Mouse (Mus musculus) liver, embryonic 14.5 days (tissue): Measurements from ENCODE around the gene Zfp72. TPM values are rescaled to one million over a fixed set of nuclear protein-coding genes. Genes with fewer than 3 reads are reported as not detected.

ENCODE experiments used
- ATAC-seq: fragments of 200-750 bp; cut with Nextera tagmentation; 2 replicates; pipeline ENCODE4 v1.8.0; 2017; ENCODE audit warnings: moderate number of reproducible peaks, mild to moderate bottlenecking, moderate library complexity; ENCODE audit not compliant: insufficient read depth
- DNase-seq, 3 experiments: peaks; one replicate each; pipeline ENCODE4 v3.0.0-alpha.2; 2012 to 2013; ENCODE audit warnings: low read depth in 3 of 3, low spot score in 3 of 3
- H3K27ac ChIP-seq: fragments of 300-500 bp; sonication (generic); 2 replicates; pipeline ENCODE4 v1.5.1; 2014; ENCODE audit warnings: moderate library complexity, mild to moderate bottlenecking, control low read depth, inconsistent platforms
- H3K27me3 ChIP-seq: fragments of 300-500 bp; sonication (generic); 2 replicates; pipeline ENCODE4 v1.6.1; 2014; ENCODE audit warnings: mild to moderate bottlenecking, low read length, moderate library complexity; ENCODE audit not compliant: control insufficient read depth, insufficient read depth
- H3K36me3 ChIP-seq: fragments of 300-500 bp; sonication (generic); replicated peaks from 2 replicates; pipeline ENCODE4 v1.6.1; 2014; ENCODE audit warnings: low read depth; ENCODE audit not compliant: control insufficient read depth, insufficient read depth
- H3K4me1 ChIP-seq, 2 experiments: fragments of 200-500 bp in 1 of 2; fragments of 300-500 bp in 1 of 2; sonication (generic) in 1 of 2; replicated peaks; 2 replicates each; pipeline ENCODE4 v1.6.1; 2012 to 2014; ENCODE audit warnings: antibody characterized with exemption in 1 of 2, inconsistent platforms in 1 of 2, low read length in 1 of 2; ENCODE audit not compliant: control insufficient read depth in 2 of 2, insufficient read depth in 2 of 2
- H3K4me2 ChIP-seq: fragments of 300-500 bp; sonication (generic); 2 replicates; pipeline ENCODE4 v1.6.1; 2014; ENCODE audit warnings: low read depth, mild to moderate bottlenecking, control low read depth, moderate library complexity
- H3K4me3 ChIP-seq, 2 experiments: fragments of 200-500 bp in 1 of 2; fragments of 300-500 bp in 1 of 2; sonication (generic) in 1 of 2; 2 replicates each; pipeline ENCODE4 v1.5.1; 2012 to 2014; ENCODE audit warnings: low read depth in 2 of 2, low read length in 2 of 2, mild to moderate bottlenecking in 2 of 2, control low read depth in 1 of 2, inconsistent platforms in 1 of 2, moderate library complexity in 1 of 2; ENCODE audit not compliant: insufficient read depth in 1 of 2
- H3K9ac ChIP-seq: fragments of 300-500 bp; sonication (generic); replicated peaks from 2 replicates; pipeline ENCODE4 v1.6.1; 2014; ENCODE audit warnings: mild to moderate bottlenecking, control low read depth, moderate library complexity
- H3K9me3 ChIP-seq: fragments of 300-500 bp; sonication (generic); 2 replicates; pipeline ENCODE4 v1.6.1; 2016; ENCODE audit warnings: low read length, mixed read lengths; ENCODE audit not compliant: control insufficient read depth
- CTCF ChIP-seq: IDR thresholded peaks from 2 replicates; pipeline ENCODE4 v1.5.1; 2016; ENCODE audit warnings: antibody characterized with exemption, low read depth, control low read depth
- EP300 ChIP-seq: IDR thresholded peaks from 2 replicates; pipeline ENCODE4 v1.6.1; 2016; ENCODE audit warnings: antibody characterized with exemption, low read depth
- WGBS: fragments of 180-500 bp; shearing (Covaris S2); extraction: QIAGEN DNeasy Blood & Tissue Kit; methylation state at CpG from one replicate; pipeline ENCODE4 v1.1.7; 2014; ENCODE audit not compliant: insufficient replicate concordance; 5-methylcytosine and 5-hydroxymethylcytosine counted together
- microRNA counts: library from miRNA; unstranded; fragments of <30 nt; microRNA quantifications from one replicate; lab custom pipeline; 2016
- microRNA-seq: library from miRNA; unstranded; fragments of <30 nt; microRNA quantifications from one replicate; pipeline ENCODE4, GENCODE M21; 2016
- polyA plus RNA-seq, 2 experiments: library from polyadenylated mRNA; depleted of rRNA in 1 of 2; stranded (reverse) in 1 of 2; unstranded in 1 of 2; fragments of >200 nt; fragmentation: Nextera tagmentation in 1 of 2; extraction: Ambion mirVana in 1 of 2; gene quantifications; 2 replicates each; pipeline versions ENCODE4 v1.2.1 to v1.2.3; 2012 to 2014

Zfp72 gene
- polyA plus RNA-seq, 2 experiments = 0.23 to 0.88 TPM

- no peak for DNase-seq
- Histone ChIP-seq H3K36me3 (peaks cover 30% of the 10 kb centered on the region), H3K9me3 (no peaks in the 10 kb centered on the region), H3K4me1 (no peaks in the 10 kb centered on the region), H3K4me2 (no peak overlapping the region), H3K27me3 (no peaks in the 10 kb centered on the region), H3K9ac (no peak overlapping the region), H3K4me3 (no peak overlapping the region), H3K27ac (no peak overlapping the region)
- WGBS = 89% methylated on average over 13 of the region's 13 CpGs
- no peak for ATAC-seq
- TF ChIP-seq CTCF (no peak), EP300 (no peak)
These were observed 34.1 kb downstream of the Zfp72 start for GRCm38 (mm10) chr13:74356491-74356890.

GRCm38 (mm10) chr13:74350435-74350906 is 40.2 kb downstream of the Zfp72 start:
- no peak for TF ChIP-seq CTCF
- no peak for TF ChIP-seq EP300
- ATAC-seq (peak; percentile 55), DNase-seq (peak in 2 of 3 experiments; percentile 9 to 14)
- Histone ChIP-seq H3K4me1 (peaks cover 3 to 5% of the 10 kb centered on the region in 2 experiments; a peak in 3 of 4 replicates), H3K27ac (peak overlapping the region; percentile 20; the same call in 1 of the 2 replicates), H3K4me2 (peak overlapping the region; percentile 83), H3K9ac (peak overlapping the region; percentile 93), H3K27me3 (no peaks in the 10 kb centered on the region), H3K9me3 (no peaks in the 10 kb centered on the region), H3K4me3 (peak overlapping the region; percentile 83 to 88), H3K36me3 (peaks cover 2% of the 10 kb centered on the region)
- under 1% methylated on average over 15 of the region's 15 CpGs for WGBS

GRCm38 (mm10) chr13:74349566-74350434 is 40.8 kb downstream of the Zfp72 start, which contains the start of the genes Sdha and Ccdc127:
Gene Sdha (minus strand): TSS chr13:74350280.
Gene Ccdc127 (plus strand): TSS chr13:74350309.
- H3K9ac ChIP-seq = peak within 1 kb of the TSS; percentile 93
- peaks cover 2% of the 10 kb centered on the region for H3K36me3 ChIP-seq
- peak within 1 kb of the TSS; percentile 83 for H3K4me2 ChIP-seq
- no peaks in the 10 kb centered on the region for H3K9me3 ChIP-seq
- H3K4me3 ChIP-seq = peak within 1 kb of the TSS; percentile 83 to 88
- peaks cover 3 to 5% of the 10 kb centered on the region in 2 experiments; a peak in 3 of 4 replicates for H3K4me1 ChIP-seq
- ATAC-seq = peak; percentile 95
- H3K27me3 ChIP-seq = no peaks in the 10 kb centered on the region
- TF ChIP-seq CTCF = peak; percentile 56
- no peak for TF ChIP-seq EP300
- peak within 1 kb of the TSS; percentile 80 for H3K27ac ChIP-seq
- under 1% methylated on average over 57 of the region's 57 CpGs for whole genome bisulfite sequencing
- peak; percentile 92 to 96 (median 94) for DNase-seq

- 38% methylated on average over 3 of the region's 3 CpGs for WGBS
- DNase-seq (peak in 1 of 3 experiments; percentile 33), ATAC-seq (peak; percentile 52; the same call in 1 of the 2 replicates)
- Histone ChIP-seq H3K36me3 (peaks cover 52% of the 10 kb centered on the region), H3K4me2 (no peak overlapping the region), H3K4me3 (no peak overlapping the region), H3K27me3 (no peaks in the 10 kb centered on the region), H3K9ac (no peak overlapping the region), H3K4me1 (no peaks in the 10 kb centered on the region), H3K27ac (no peak overlapping the region), H3K9me3 (no peaks in the 10 kb centered on the region)
- TF ChIP-seq EP300 = no peak
- peak; percentile 67 for TF ChIP-seq CTCF
These were observed 49.6 kb downstream of the Zfp72 start for GRCm38 (mm10) chr13:74341036-74341435.

- TF ChIP-seq CTCF (no peak), EP300 (no peak)
- peaks cover 53% of the 10 kb centered on the region for H3K36me3 ChIP-seq
- H3K9ac ChIP-seq = no peak overlapping the region
- no peak overlapping the region for H3K27ac ChIP-seq
- no peaks in the 10 kb centered on the region for H3K9me3 ChIP-seq
- H3K4me1 ChIP-seq = no peaks in the 10 kb centered on the region
- no peak for DNase-seq
- H3K4me3 ChIP-seq = no peak overlapping the region
- no peak overlapping the region for H3K4me2 ChIP-seq
- no peaks in the 10 kb centered on the region for H3K27me3 ChIP-seq
- no peak for ATAC-seq
These were observed 61.3 kb downstream of the Zfp72 start for GRCm38 (mm10) chr13:74329321-74329720.

MicroRNA genes within 50 kb of the gene (microRNA counts, 519-probe panel; counts per million panel counts)
- 69.9 counts per million for microRNA mmu-miR-692 (lab: Ali Mortazavi, UCI)

Small RNAs within 50 kb of the gene (microRNA-seq; reads per million reads assigned to microRNA genes)
- gene Mir692-3 = not detected

Other genes with a start within 250 kb of the Zfp72 start
- gene Exoc3, start 182.1 kb downstream of the Zfp72 start, polyA plus RNA-seq (2012; rRNA removed) = 8.7 and 10.4 TPM in 2 replicates
- 31.0 and 32.9 TPM in 2 replicates for gene Exoc3, start 182.1 kb downstream of the Zfp72 start, polyA plus RNA-seq (2014; fragmentation: Nextera tagmentation; extraction: Ambion mirVana)
- 0.05 and 0.08 TPM in 2 replicates for gene Ahrr, start 98.5 kb downstream of the Zfp72 start, polyA plus RNA-seq (2012; rRNA removed)
- 0.05 and 0.17 TPM in 2 replicates for gene Ahrr, start 98.5 kb downstream of the Zfp72 start, polyA plus RNA-seq (2014; fragmentation: Nextera tagmentation; extraction: Ambion mirVana)
- gene Pdcd6, start 73.3 kb downstream of the Zfp72 start, polyA plus RNA-seq (2012; rRNA removed) = 49.8 and 56.0 TPM in 2 replicates
- gene Pdcd6, start 73.3 kb downstream of the Zfp72 start, polyA plus RNA-seq (2014; fragmentation: Nextera tagmentation; extraction: Ambion mirVana) = 73.4 and 80.9 TPM in 2 replicates
- 56.6 and 78.7 TPM in 2 replicates for gene Sdha, start 40.6 kb downstream of the Zfp72 start, polyA plus RNA-seq (2012; rRNA removed)
- 118 and 130 TPM in 2 replicates for gene Sdha, start 40.6 kb downstream of the Zfp72 start, polyA plus RNA-seq (2014; fragmentation: Nextera tagmentation; extraction: Ambion mirVana)
- gene Ccdc127, start 40.5 kb downstream of the Zfp72 start, polyA plus RNA-seq (2012; rRNA removed) = 2.1 and 4.4 TPM in 2 replicates
- gene Ccdc127, start 40.5 kb downstream of the Zfp72 start, polyA plus RNA-seq (2014; fragmentation: Nextera tagmentation; extraction: Ambion mirVana) = 16.2 and 16.7 TPM in 2 replicates
- 0.01 and 0.02 TPM in 2 replicates for gene Lrrc14b, start 26.8 kb downstream of the Zfp72 start, polyA plus RNA-seq (2012; rRNA removed)
- gene Lrrc14b, start 26.8 kb downstream of the Zfp72 start, polyA plus RNA-seq (2014; fragmentation: Nextera tagmentation; extraction: Ambion mirVana) = not detected in 2 replicates
- gene Ftl1-ps1, start 8.9 kb upstream of the Zfp72 start, polyA plus RNA-seq (2012; rRNA removed) = 43.4 and 91.5 TPM in 2 replicates
- 86.3 and 88.3 TPM in 2 replicates for gene Ftl1-ps1, start 8.9 kb upstream of the Zfp72 start, polyA plus RNA-seq (2014; fragmentation: Nextera tagmentation; extraction: Ambion mirVana)
- 1.7 and 3.5 TPM in 2 replicates for gene Zfp825, start 103.2 kb upstream of the Zfp72 start, polyA plus RNA-seq (2012; rRNA removed)
- 7.8 and 8.0 TPM in 2 replicates for gene Zfp825, start 103.2 kb upstream of the Zfp72 start, polyA plus RNA-seq (2014; fragmentation: Nextera tagmentation; extraction: Ambion mirVana)
- gene Erap1, start 248.7 kb upstream of the Zfp72 start, polyA plus RNA-seq (2012; rRNA removed) = 4.3 and 6.9 TPM in 2 replicates
- 17.6 and 21.6 TPM in 2 replicates for gene Erap1, start 248.7 kb upstream of the Zfp72 start, polyA plus RNA-seq (2014; fragmentation: Nextera tagmentation; extraction: Ambion mirVana)